In genomic region chr2:152705993-152706571, GRCm38 (mm10) we compare ENCODE assay signal across 8 mouse cellular contexts. TPM values are rescaled to one million over a fixed set of nuclear protein-coding genes. Genes with fewer than 3 reads are reported as not detected.
DNase-seq lines count a peak whose midpoint lies in the region; ATAC-seq and TF ChIP-seq lines count a peak whose summit lies in the region.

No protein-coding gene starts in this region.

- no peaks in the 10 kb centered on the region for H3K9me3 ChIP-seq in embryonic facial prominence, embryonic 13.5 days
- H3K9me3 ChIP-seq in limb, embryonic 11.5 days (ENCODE audit: control insufficient read depth, low read length), result 0 out of 2 replicates have a peak, but pooled peaks cover 2% of the 10 kb centered on the region
- H3K9me3 ChIP-seq in neural tube, embryonic 11.5 days (ENCODE audit: control insufficient read depth, low read length), result no peaks in the 10 kb centered on the region

- peaks cover 47% of the 10 kb centered on the region for H3K4me1 ChIP-seq in embryonic facial prominence, embryonic 13.5 days
- H3K4me1 ChIP-seq in kidney, adult 2 months (ENCODE audit: control insufficient read depth, insufficient read depth, low read length), result peaks cover 15% of the 10 kb centered on the region
- peaks cover 34% of the 10 kb centered on the region for H3K4me1 ChIP-seq in limb, embryonic 11.5 days (ENCODE audit: control insufficient read depth, insufficient read depth, low read length)
- H3K4me1 ChIP-seq in neural tube, embryonic 11.5 days (ENCODE audit: control insufficient read depth, insufficient read depth, low read length), result peaks cover 19% of the 10 kb centered on the region

- 25% methylated on average over 22 of the region's 22 CpGs for whole genome bisulfite sequencing in embryonic facial prominence, embryonic 13.5 days
- WGBS in kidney, adult 2 months, result 77% methylated on average over 22 of the region's 22 CpGs
- 28% methylated on average over 22 of the region's 22 CpGs for WGBS in limb, embryonic 11.5 days
- 69% methylated on average over 22 of the region's 22 CpGs for WGBS in neural tube, embryonic 11.5 days

- peak overlapping the region; percentile 39 for H3K4me2 ChIP-seq in embryonic facial prominence, embryonic 13.5 days
- H3K4me2 ChIP-seq in limb, embryonic 11.5 days (ENCODE audit: low read depth, severe bottlenecking), result peak overlapping the region; percentile 8; the same call in 1 of the 2 replicates
- no peak overlapping the region for H3K4me2 ChIP-seq in neural tube, embryonic 11.5 days (ENCODE audit: low read depth)

- H3K27me3 ChIP-seq in embryonic facial prominence, embryonic 13.5 days, result no peaks in the 10 kb centered on the region
- H3K27me3 ChIP-seq in kidney, adult 2 months (replicated peaks; ENCODE audit: control insufficient read depth, insufficient read depth, low read length), result no peaks in the 10 kb centered on the region
- no peaks in the 10 kb centered on the region for H3K27me3 ChIP-seq in limb, embryonic 11.5 days (ENCODE audit: control insufficient read depth, insufficient read depth, low read length)
- H3K27me3 ChIP-seq in neural tube, embryonic 11.5 days (ENCODE audit: control insufficient read depth, insufficient read depth, low read length), result no peaks in the 10 kb centered on the region

- no peak for TF ChIP-seq CTCF in kidney, adult 2 months (conservative IDR thresholded peaks at IDR 0.05; ENCODE audit: insufficient read depth, insufficient read length, low read depth, low read length)

- TF ChIP-seq POLR2A in kidney, adult 2 months (IDR thresholded peaks at IDR 0.05; ENCODE audit: low read depth, low read length), result no peak

- peak overlapping the region; percentile 55 for H3K9ac ChIP-seq in embryonic facial prominence, embryonic 13.5 days
- H3K9ac ChIP-seq in limb, embryonic 11.5 days (ENCODE audit: low read length), result peak overlapping the region; percentile 51
- peak overlapping the region; percentile 28; the same call in 1 of the 2 replicates for H3K9ac ChIP-seq in neural tube, embryonic 11.5 days (ENCODE audit: low read length)

- no peak overlapping the region for H3K4me3 ChIP-seq in embryonic facial prominence, embryonic 13.5 days
- no peak overlapping the region for H3K4me3 ChIP-seq in kidney, adult 2 months (ENCODE audit: insufficient read depth, low read depth, low read length)
- H3K4me3 ChIP-seq in limb, embryonic 11.5 days (ENCODE audit: low read depth, low read length), result no peak overlapping the region
- H3K4me3 ChIP-seq in neural tube, embryonic 11.5 days (ENCODE audit: low read depth, low read length), result no peak overlapping the region

- H3K36me3 ChIP-seq in embryonic facial prominence, embryonic 13.5 days, result peaks cover 54% of the 10 kb centered on the region
- peaks cover 1% of the 10 kb centered on the region; the same call in 1 of the 2 replicates for H3K36me3 ChIP-seq in kidney, adult 2 months (ENCODE audit: control insufficient read depth, insufficient read depth, low read length)
- H3K36me3 ChIP-seq in limb, embryonic 11.5 days (ENCODE audit: control insufficient read depth, insufficient read depth, low read length), result peaks cover 29% of the 10 kb centered on the region
- H3K36me3 ChIP-seq in neural tube, embryonic 11.5 days (ENCODE audit: control insufficient read depth, insufficient read depth, low read length), result peaks cover 21% of the 10 kb centered on the region

- peak; percentile 75 for DNase-seq in adrenal gland, adult 2 months
- no peak for DNase-seq in adrenal gland, adult 8-10 months
- DNase-seq in heart, adult 8-10 months (ENCODE audit: low spot score), result peak; percentile 61
- DNase-seq in kidney, adult 2 months, result peak; percentile 85
- DNase-seq in limb, embryonic 11.5 days (ENCODE audit: low spot score), result peak; percentile 85
- peak; percentile 62 for DNase-seq in neural tube, embryonic 11.5 days (ENCODE audit: low spot score)
- no peak for DNase-seq in T-cell, adult 2 months (ENCODE audit: low spot score)

- ATAC-seq in embryonic facial prominence, embryonic 13.5 days (ENCODE audit: insufficient number of reproducible peaks, insufficient read depth, low FRiP score, low TSS enrichment, low read depth), result peak; percentile 78
- ATAC-seq in limb, embryonic 11.5 days (ENCODE audit: insufficient number of reproducible peaks, low FRiP score, low TSS enrichment, low read depth), result peak; percentile 84
- ATAC-seq in neural tube, embryonic 11.5 days (ENCODE audit: insufficient read depth, low FRiP score, low TSS enrichment), result 0 out of 2 replicates have a peak, but pooled peaks have one; percentile 11

- peak overlapping the region; percentile 98 for H3K27ac ChIP-seq in embryonic facial prominence, embryonic 13.5 days
- peak overlapping the region; percentile 93 for H3K27ac ChIP-seq in kidney, adult 2 months (ENCODE audit: insufficient read depth, low read depth, low read length)
- H3K27ac ChIP-seq in limb, embryonic 11.5 days (replicated peaks; ENCODE audit: low read depth, low read length), result peak overlapping the region; percentile 98
- peak overlapping the region; percentile 78 for H3K27ac ChIP-seq in neural tube, embryonic 11.5 days (ENCODE audit: low read depth, low read length)

RNA-seq across cellular contexts. Expression of gene Mcts2, which starts 19.2 kb away (rescaled TPM):
- total RNA-seq in adrenal gland, adult 2 months (2021), result 10 to 100 TPM; 26.7 to 32.9 TPM
- polyA plus RNA-seq in adrenal gland, adult 2 months (2012; rRNA removed), result 1.9 and 2.3 TPM in 2 replicates
- total RNA-seq in adrenal gland, adult 8-10 months (2022), result 10 to 100 TPM; 28.1 to 32.3 (median 29.7) TPM
- polyA plus RNA-seq in embryonic facial prominence, embryonic 13.5 days (2015; fragmentation: Nextera tagmentation; extraction: Ambion mirVana), result 37.3 and 40.7 TPM in 2 replicates
- total RNA-seq in heart, adult 8-10 months (2022), result 10 to 100 TPM; 15.0 to 19.6 (median 16.6) TPM
- 8.4 and 10.1 TPM in 2 replicates for polyA plus RNA-seq in kidney, adult 2 months (2012; rRNA removed)
- polyA plus RNA-seq in limb, embryonic 11.5 days (2014; fragmentation: Nextera tagmentation; extraction: Ambion mirVana), result 37.1 and 38.5 TPM in 2 replicates
- 39.1 and 40.6 TPM in 2 replicates for polyA plus RNA-seq in neural tube, embryonic 11.5 days (2014; fragmentation: Nextera tagmentation; extraction: Ambion mirVana)

RNA-seq across cellular contexts. Expression of gene Id1, which starts 30.0 kb away (rescaled TPM):
- total RNA-seq in adrenal gland, adult 2 months (2021), result 10 to 100 TPM; 41.5 to 67.3 TPM
- 186 and 275 TPM in 2 replicates for polyA plus RNA-seq in adrenal gland, adult 2 months (2012; rRNA removed)
- total RNA-seq in adrenal gland, adult 8-10 months (2022), result 10 to 100 TPM; 38.9 to 74.3 (median 55.1) TPM
- polyA plus RNA-seq in embryonic facial prominence, embryonic 13.5 days (2015; fragmentation: Nextera tagmentation; extraction: Ambion mirVana), result 179 and 189 TPM in 2 replicates
- 10 to 100 TPM; 43.3 to 63.6 (median 58.4) TPM for total RNA-seq in heart, adult 8-10 months (2022)
- polyA plus RNA-seq in kidney, adult 2 months (2012; rRNA removed), result 156 and 235 TPM in 2 replicates
- 221 and 248 TPM in 2 replicates for polyA plus RNA-seq in limb, embryonic 11.5 days (2014; fragmentation: Nextera tagmentation; extraction: Ambion mirVana)
- 116 and 129 TPM in 2 replicates for polyA plus RNA-seq in neural tube, embryonic 11.5 days (2014; fragmentation: Nextera tagmentation; extraction: Ambion mirVana)

RNA-seq across cellular contexts. Expression of gene H13, which starts 36.8 kb away (rescaled TPM):
- 100 to 1,000 TPM; 164 to 202 TPM for total RNA-seq in adrenal gland, adult 2 months (2021)
- 358 and 395 TPM in 2 replicates for polyA plus RNA-seq in adrenal gland, adult 2 months (2012; rRNA removed)
- 100 to 1,000 TPM; 162 to 222 (median 201) TPM for total RNA-seq in adrenal gland, adult 8-10 months (2022)
- 123 and 125 TPM in 2 replicates for polyA plus RNA-seq in embryonic facial prominence, embryonic 13.5 days (2015; fragmentation: Nextera tagmentation; extraction: Ambion mirVana)
- 10 to 100 TPM; 34.4 to 36.3 (median 35.1) TPM for total RNA-seq in heart, adult 8-10 months (2022)
- polyA plus RNA-seq in kidney, adult 2 months (2012; rRNA removed), result 129 and 161 TPM in 2 replicates
- polyA plus RNA-seq in limb, embryonic 11.5 days (2014; fragmentation: Nextera tagmentation; extraction: Ambion mirVana), result 123 and 126 TPM in 2 replicates
- 123 TPM in 2 replicates for polyA plus RNA-seq in neural tube, embryonic 11.5 days (2014; fragmentation: Nextera tagmentation; extraction: Ambion mirVana)

RNA-seq across cellular contexts. Expression of gene Cox4i2, which starts 47.9 kb away (rescaled TPM):
- 1 to 10 TPM; 1.4 to 3.4 TPM for total RNA-seq in adrenal gland, adult 2 months (2021)
- polyA plus RNA-seq in adrenal gland, adult 2 months (2012; rRNA removed), result 3.9 and 4.4 TPM in 2 replicates
- total RNA-seq in adrenal gland, adult 8-10 months (2022), result 1 to 10 TPM; 1.3 to 4.4 (median 2.7) TPM
- 29.3 and 29.8 TPM in 2 replicates for polyA plus RNA-seq in embryonic facial prominence, embryonic 13.5 days (2015; fragmentation: Nextera tagmentation; extraction: Ambion mirVana)
- 10 to 100 TPM; 10.3 to 16.2 (median 12.4) TPM for total RNA-seq in heart, adult 8-10 months (2022)
- 2.9 and 3.1 TPM in 2 replicates for polyA plus RNA-seq in kidney, adult 2 months (2012; rRNA removed)
- 18.5 and 22.3 TPM in 2 replicates for polyA plus RNA-seq in limb, embryonic 11.5 days (2014; fragmentation: Nextera tagmentation; extraction: Ambion mirVana)
- 3.5 and 4.6 TPM in 2 replicates for polyA plus RNA-seq in neural tube, embryonic 11.5 days (2014; fragmentation: Nextera tagmentation; extraction: Ambion mirVana)

Comparison
In these comparisons a context has a peak if more than half of its experiments do, and no peak if none do; other contexts are left out.
1. DNase-seq: peak in adrenal gland, adult 2 months (single experiment), heart, adult 8-10 months (single experiment), kidney, adult 2 months (single experiment), limb, embryonic 11.5 days (single experiment) and neural tube, embryonic 11.5 days (single experiment); none in adrenal gland, adult 8-10 months (single experiment) and T-cell, adult 2 months (single experiment).
2. ATAC-seq: peak in every context shown above with its lines; median percentile 84 in limb, embryonic 11.5 days; 78 in embryonic facial prominence, embryonic 13.5 days; 11 in neural tube, embryonic 11.5 days.
3. Peak in every context shown above with its lines, with median percentiles within 50 percentile points of each other: H3K27ac ChIP-seq and H3K9ac ChIP-seq.